Mouse (Mus musculus): ENCODE results near the gene Mr1. TPM values are rescaled to one million over a fixed set of nuclear protein-coding genes. Genes with fewer than 3 reads are reported as not detected.

Mr1 gene
- polyA plus RNA-seq, 1 experiment from 2014 or later: 4.5 TPM

DNA sequence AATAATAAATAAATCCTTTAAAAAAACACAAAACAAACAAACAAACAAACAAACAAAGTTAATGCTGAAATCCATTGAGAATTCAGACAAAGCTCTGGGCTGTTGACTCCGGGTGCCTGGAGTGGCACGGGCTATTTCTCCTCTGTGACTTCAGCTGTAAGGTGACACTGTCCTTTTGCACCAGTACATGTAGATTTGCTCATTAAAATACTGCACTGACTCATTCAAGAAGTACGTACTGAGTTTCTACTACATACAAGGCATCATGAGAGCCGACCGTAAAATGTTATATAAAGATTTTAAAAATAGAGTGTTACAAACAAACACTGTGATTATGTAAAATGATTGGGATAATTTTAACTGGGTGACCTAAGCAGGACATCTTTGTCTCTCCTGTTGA is 22.2 kb downstream of the Mr1 start:
- Histone ChIP-seq H3K9ac (replicated peaks; ENCODE audit: low read length) (no peak overlapping the region), H3K27me3 (ENCODE audit: control insufficient read depth, insufficient read depth, low read length) (no peaks in the 10 kb centered on the region), H3K4me2 (ENCODE audit: low read depth, low read length) (no peak overlapping the region), H3K4me1 (ENCODE audit: control insufficient read depth, insufficient read depth, low read length) (no peaks in the 10 kb centered on the region), H3K36me3 (replicated peaks; ENCODE audit: control insufficient read depth, insufficient read depth, low read depth, low read length) (no peaks in the 10 kb centered on the region), H3K4me3 (ENCODE audit: low read depth, low read length) (no peak overlapping the region), H3K27ac (replicated peaks; ENCODE audit: low read depth, low read length) (no peak overlapping the region), H3K9me3 (replicated peaks; ENCODE audit: control insufficient read depth, low read length) (no peaks in the 10 kb centered on the region)
- ATAC-seq (replicated peaks; ENCODE audit: insufficient number of reproducible peaks, low FRiP score, low TSS enrichment, low read depth) (no peak), DNase-seq (ENCODE audit: low spot score) (no peak)
- WGBS: 94% methylated on average over 5 of the region's 5 CpGs

DNA sequence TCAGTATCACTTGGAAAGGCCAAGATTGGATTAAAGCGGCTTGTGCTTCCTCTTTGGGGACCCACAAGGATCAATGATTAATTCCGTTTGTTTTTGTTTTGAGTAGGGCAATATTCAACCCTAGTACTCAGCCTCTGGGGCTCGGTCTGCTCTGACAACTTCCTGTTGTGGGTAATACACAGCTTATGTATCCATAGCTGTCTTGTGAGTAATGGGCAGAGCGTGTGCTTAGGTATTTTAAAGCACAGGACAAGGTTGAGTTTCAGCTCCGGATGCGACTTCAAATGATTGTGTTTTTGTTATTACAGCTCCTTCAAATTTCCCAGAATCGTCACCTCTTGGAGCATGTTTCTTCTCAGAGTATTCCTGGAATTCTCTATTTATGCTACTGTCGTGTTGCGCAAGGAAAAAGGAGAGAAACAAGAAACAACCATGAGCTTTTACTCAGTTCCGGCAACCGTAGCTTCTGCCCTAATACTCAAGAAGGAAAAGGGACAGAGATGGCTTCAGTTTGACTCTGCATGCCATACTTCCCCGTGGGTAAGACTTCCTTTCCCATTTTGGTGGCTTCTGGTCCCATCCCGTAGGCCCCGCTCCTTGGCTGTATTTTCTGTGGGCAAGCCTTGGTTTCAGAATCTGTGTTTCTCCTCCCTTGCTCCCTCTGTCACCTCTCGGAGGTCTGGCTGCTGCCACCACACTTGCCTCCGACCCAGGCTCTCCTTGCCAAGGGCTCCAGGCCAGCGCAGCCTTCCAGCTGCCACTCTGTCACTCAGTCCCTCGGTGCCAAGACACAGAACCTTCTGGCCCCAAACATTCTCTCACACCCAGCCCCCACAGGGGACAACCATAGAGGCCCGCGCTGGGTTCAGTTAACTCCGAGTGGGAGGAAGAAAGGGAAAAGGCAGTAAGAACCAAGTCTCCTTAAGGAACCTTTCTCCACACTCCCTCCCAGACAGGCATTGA is 24.4 kb downstream of the Mr1 start:
- no peak overlapping the region for H3K9ac ChIP-seq (replicated peaks; ENCODE audit: low read length)
- H3K4me3 ChIP-seq (ENCODE audit: low read depth, low read length): no peak overlapping the region
- H3K36me3 ChIP-seq (replicated peaks; ENCODE audit: control insufficient read depth, insufficient read depth, low read depth, low read length): no peaks in the 10 kb centered on the region
- DNase-seq (ENCODE audit: low spot score): no peak
- H3K27me3 ChIP-seq (ENCODE audit: control insufficient read depth, insufficient read depth, low read length): no peaks in the 10 kb centered on the region
- H3K9me3 ChIP-seq (replicated peaks; ENCODE audit: control insufficient read depth, low read length): no peaks in the 10 kb centered on the region
- H3K4me1 ChIP-seq (ENCODE audit: control insufficient read depth, insufficient read depth, low read length): no peaks in the 10 kb centered on the region
- H3K4me2 ChIP-seq (ENCODE audit: low read depth, low read length): no peak overlapping the region
- H3K27ac ChIP-seq (replicated peaks; ENCODE audit: low read depth, low read length): no peak overlapping the region
- no peak for ATAC-seq (replicated peaks; ENCODE audit: insufficient number of reproducible peaks, low FRiP score, low TSS enrichment, low read depth)
- 74% methylated on average over 21 of the region's 21 CpGs for WGBS

DNA sequence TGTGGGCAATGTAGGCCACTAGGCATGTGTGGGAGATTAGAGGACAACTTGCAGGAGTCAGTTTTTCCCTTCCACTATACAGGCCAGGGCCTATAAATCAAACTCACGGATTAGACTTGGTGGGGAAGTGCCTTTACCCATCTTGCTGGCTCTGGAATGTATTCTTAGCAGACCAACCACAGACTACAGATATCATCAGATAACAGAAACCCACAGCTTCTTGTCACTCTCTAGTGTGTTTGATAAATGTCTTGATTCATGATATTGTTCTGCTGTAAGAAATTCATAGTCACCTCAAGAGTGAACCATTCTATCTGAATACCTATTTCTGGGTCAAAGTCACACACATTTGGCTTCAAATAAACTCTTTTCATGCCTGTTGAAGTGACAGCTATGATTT is 26.9 kb downstream of the Mr1 start:
- Histone ChIP-seq H3K4me1 (ENCODE audit: control insufficient read depth, insufficient read depth, low read length) (no peaks in the 10 kb centered on the region), H3K9me3 (replicated peaks; ENCODE audit: control insufficient read depth, low read length) (no peaks in the 10 kb centered on the region), H3K4me3 (ENCODE audit: low read depth, low read length) (no peak overlapping the region), H3K9ac (replicated peaks; ENCODE audit: low read length) (no peak overlapping the region), H3K4me2 (ENCODE audit: low read depth, low read length) (no peak overlapping the region), H3K36me3 (replicated peaks; ENCODE audit: control insufficient read depth, insufficient read depth, low read depth, low read length) (no peaks in the 10 kb centered on the region), H3K27me3 (ENCODE audit: control insufficient read depth, insufficient read depth, low read length) (no peaks in the 10 kb centered on the region), H3K27ac (replicated peaks; ENCODE audit: low read depth, low read length) (no peak overlapping the region)
- ATAC-seq (replicated peaks; ENCODE audit: insufficient number of reproducible peaks, low FRiP score, low TSS enrichment, low read depth) (no peak), DNase-seq (ENCODE audit: low spot score) (no peak)
- WGBS: 83% methylated on average over 1 of the region's 1 CpGs

DNA sequence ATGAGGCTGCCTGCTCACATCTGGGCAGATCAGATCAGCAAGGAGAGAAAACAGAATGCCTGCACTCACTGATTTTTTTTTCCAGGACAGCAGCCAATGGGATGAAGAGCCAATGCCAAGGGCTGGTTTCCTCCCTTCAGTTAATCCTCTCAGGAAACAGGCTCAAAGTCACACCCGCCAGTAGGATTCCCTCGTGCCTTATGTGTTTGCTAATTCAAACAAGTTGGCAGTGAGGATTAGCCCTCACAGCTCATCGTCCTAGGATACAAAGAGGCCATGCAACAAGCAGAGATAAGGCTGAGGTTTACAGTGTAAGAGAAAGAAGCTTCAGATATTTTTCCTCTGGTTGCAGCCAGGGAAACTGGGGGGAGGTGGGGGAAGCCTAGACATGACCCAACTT is 32.7 kb downstream of the Mr1 start:
- H3K9me3 ChIP-seq (replicated peaks; ENCODE audit: control insufficient read depth, low read length): no peaks in the 10 kb centered on the region
- WGBS: 17% methylated on average over 3 of the region's 3 CpGs
- DNase-seq (ENCODE audit: low spot score): no peak
- H3K36me3 ChIP-seq (replicated peaks; ENCODE audit: control insufficient read depth, insufficient read depth, low read depth, low read length): no peaks in the 10 kb centered on the region
- no peak overlapping the region for H3K4me2 ChIP-seq (ENCODE audit: low read depth, low read length)
- no peak for ATAC-seq (replicated peaks; ENCODE audit: insufficient number of reproducible peaks, low FRiP score, low TSS enrichment, low read depth)
- no peak overlapping the region for H3K27ac ChIP-seq (replicated peaks; ENCODE audit: low read depth, low read length)
- no peaks in the 10 kb centered on the region for H3K4me1 ChIP-seq (ENCODE audit: control insufficient read depth, insufficient read depth, low read length)
- no peaks in the 10 kb centered on the region for H3K27me3 ChIP-seq (ENCODE audit: control insufficient read depth, insufficient read depth, low read length)
- H3K9ac ChIP-seq (replicated peaks; ENCODE audit: low read length): no peak overlapping the region
- no peak overlapping the region for H3K4me3 ChIP-seq (ENCODE audit: low read depth, low read length)

DNA sequence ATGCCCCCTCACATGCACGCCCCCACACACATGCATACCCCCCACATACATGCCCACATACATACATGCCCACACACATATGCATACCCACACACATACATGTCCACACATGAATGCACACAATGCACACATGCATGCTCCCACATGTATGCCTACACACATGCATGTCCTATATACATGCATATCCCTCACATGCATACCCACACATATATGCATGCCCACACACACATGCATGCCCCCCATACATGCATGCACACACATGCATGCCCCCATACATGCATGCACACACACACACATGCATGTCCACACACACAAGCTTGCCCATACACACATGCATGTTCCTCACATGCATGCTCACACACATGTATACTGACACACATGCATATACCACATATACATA is 33.7 kb downstream of the Mr1 start:
- no peak for DNase-seq (ENCODE audit: low spot score)
- ATAC-seq (replicated peaks; ENCODE audit: insufficient number of reproducible peaks, low FRiP score, low TSS enrichment, low read depth): peak; percentile 46; the same call in 1 of the 2 replicates
- Histone ChIP-seq H3K9me3 (replicated peaks; ENCODE audit: control insufficient read depth, low read length) (no peaks in the 10 kb centered on the region), H3K4me2 (ENCODE audit: low read depth, low read length) (no peak overlapping the region), H3K4me3 (ENCODE audit: low read depth, low read length) (no peak overlapping the region), H3K36me3 (replicated peaks; ENCODE audit: control insufficient read depth, insufficient read depth, low read depth, low read length) (no peaks in the 10 kb centered on the region), H3K27ac (replicated peaks; ENCODE audit: low read depth, low read length) (no peak overlapping the region), H3K27me3 (ENCODE audit: control insufficient read depth, insufficient read depth, low read length) (no peaks in the 10 kb centered on the region), H3K4me1 (ENCODE audit: control insufficient read depth, insufficient read depth, low read length) (peaks cover 4% of the 10 kb centered on the region), H3K9ac (replicated peaks; ENCODE audit: low read length) (no peak overlapping the region)
- 88% methylated on average over 1 of the region's 1 CpGs for WGBS

DNA sequence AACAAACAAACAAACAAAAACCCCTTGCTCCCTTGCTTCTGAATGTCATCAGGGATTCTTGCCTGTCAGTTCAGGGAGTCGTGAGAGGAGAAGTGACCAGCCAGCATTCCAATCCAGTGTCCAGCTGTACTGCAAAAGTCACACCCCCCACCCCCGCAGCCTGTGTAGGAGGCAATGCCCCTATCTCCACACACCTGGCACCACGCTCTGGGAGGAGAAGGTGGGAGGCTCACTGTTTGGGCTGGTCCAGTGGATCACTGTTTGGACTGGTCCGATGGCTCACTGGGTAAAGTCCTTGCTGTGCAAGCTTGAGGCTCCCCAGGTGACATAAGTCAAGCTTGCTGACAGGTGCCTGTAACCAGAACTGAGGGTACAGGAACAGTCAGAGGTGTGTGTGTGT is 34.5 kb downstream of the Mr1 start:
- Histone ChIP-seq H3K4me2 (ENCODE audit: low read depth, low read length) (no peak overlapping the region), H3K4me1 (ENCODE audit: control insufficient read depth, insufficient read depth, low read length) (peaks cover 4% of the 10 kb centered on the region), H3K27ac (replicated peaks; ENCODE audit: low read depth, low read length) (no peak overlapping the region), H3K36me3 (replicated peaks; ENCODE audit: control insufficient read depth, insufficient read depth, low read depth, low read length) (no peaks in the 10 kb centered on the region), H3K4me3 (ENCODE audit: low read depth, low read length) (no peak overlapping the region), H3K9me3 (replicated peaks; ENCODE audit: control insufficient read depth, low read length) (no peaks in the 10 kb centered on the region), H3K27me3 (ENCODE audit: control insufficient read depth, insufficient read depth, low read length) (no peaks in the 10 kb centered on the region), H3K9ac (replicated peaks; ENCODE audit: low read length) (no peak overlapping the region)
- ATAC-seq (replicated peaks; ENCODE audit: insufficient number of reproducible peaks, low FRiP score, low TSS enrichment, low read depth): no peak; the same call in 1 of the 2 replicates
- WGBS: 30% methylated on average over 4 of the region's 4 CpGs
- no peak for DNase-seq (ENCODE audit: low spot score)

DNA sequence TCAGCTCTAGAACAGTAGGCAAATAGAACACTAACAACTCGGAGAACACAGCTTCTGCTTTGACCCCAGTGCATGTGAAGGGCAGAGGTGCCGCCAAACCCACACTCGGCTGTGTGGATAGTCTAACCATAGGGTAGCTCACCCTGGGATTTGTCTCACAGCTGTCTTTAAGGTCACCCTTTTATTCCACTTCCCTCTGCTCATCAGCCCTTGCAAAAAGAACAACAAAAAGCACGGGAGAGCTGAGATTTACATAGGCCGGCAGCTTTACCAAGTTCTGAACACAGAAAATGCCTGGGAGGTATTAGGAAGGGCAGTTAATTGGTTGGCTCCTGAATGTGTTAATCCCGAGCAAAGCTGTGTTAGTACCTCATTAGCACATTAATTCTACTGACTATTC is 35.1 kb downstream of the Mr1 start:
- H3K4me2 ChIP-seq (ENCODE audit: low read depth, low read length): no peak overlapping the region
- no peak overlapping the region for H3K4me3 ChIP-seq (ENCODE audit: low read depth, low read length)
- no peaks in the 10 kb centered on the region; the same call in 1 of the 2 replicates for H3K36me3 ChIP-seq (replicated peaks; ENCODE audit: control insufficient read depth, insufficient read depth, low read depth, low read length)
- DNase-seq (ENCODE audit: low spot score): no peak
- no peaks in the 10 kb centered on the region for H3K9me3 ChIP-seq (replicated peaks; ENCODE audit: control insufficient read depth, low read length)
- H3K27me3 ChIP-seq (ENCODE audit: control insufficient read depth, insufficient read depth, low read length): no peaks in the 10 kb centered on the region
- H3K9ac ChIP-seq (replicated peaks; ENCODE audit: low read length): no peak overlapping the region
- WGBS: 16% methylated on average over 6 of the region's 6 CpGs
- peaks cover 4% of the 10 kb centered on the region for H3K4me1 ChIP-seq (ENCODE audit: control insufficient read depth, insufficient read depth, low read length)
- no peak for ATAC-seq (replicated peaks; ENCODE audit: insufficient number of reproducible peaks, low FRiP score, low TSS enrichment, low read depth)
- H3K27ac ChIP-seq (replicated peaks; ENCODE audit: low read depth, low read length): no peak overlapping the region
